Mouse (Mus musculus): Measurements from ENCODE around the gene Abcc10. TPM values are rescaled to one million over a fixed set of nuclear protein-coding genes. Genes with fewer than 3 reads are reported as not detected.
A peak's percentile ranks its signal among the peaks of the same experiment; 100 is the strongest.

Gene Abcc10
- polyA plus RNA-seq, 1 experiment from 2014 or later, result 5.6 TPM

DNA sequence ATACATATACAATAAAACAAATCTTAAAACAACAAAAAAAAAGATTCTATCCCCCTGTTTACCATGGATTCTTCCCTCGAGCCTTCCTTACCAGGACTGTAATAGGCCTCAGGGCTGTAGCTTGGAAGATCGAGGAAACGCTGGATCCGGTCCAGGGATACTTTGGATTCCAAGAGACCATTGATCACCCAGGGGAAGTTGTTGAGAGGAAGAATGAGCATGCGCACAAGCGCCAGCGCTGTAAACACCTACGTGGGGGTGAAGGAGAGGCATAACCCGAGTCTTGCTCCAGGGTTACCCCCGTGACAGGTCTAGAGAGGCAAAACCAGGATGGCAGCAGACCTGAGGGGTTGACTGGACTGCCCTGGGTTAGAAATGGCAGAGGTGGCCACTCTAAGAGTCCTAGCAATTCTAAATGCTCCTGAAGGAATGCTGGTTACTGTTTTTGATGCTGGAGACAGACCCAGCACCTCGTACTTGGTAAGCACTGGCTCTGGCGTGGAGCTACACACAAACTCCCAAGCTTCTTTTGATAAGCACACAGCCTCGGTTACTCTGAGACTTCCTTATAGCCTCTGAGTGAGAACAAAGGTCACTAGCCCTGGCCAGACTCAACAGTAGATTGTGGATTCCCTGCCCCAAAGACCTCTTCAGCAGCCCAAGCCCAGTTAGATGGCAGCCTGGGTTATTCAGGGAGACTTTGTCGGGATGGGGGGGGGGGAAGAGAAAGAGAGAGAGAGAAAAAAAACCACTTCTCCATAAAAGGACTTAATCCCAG, 5.9 kb downstream of the Abcc10 start:
- H3K27ac ChIP-seq (replicated peaks in 1 of 2; ENCODE audit: control insufficient read depth in 1 of 2, insufficient read depth in 1 of 2, low read depth in 2 of 2, low read length in 2 of 2), result no peak overlapping the region
- no peaks in the 10 kb centered on the region for H3K27me3 ChIP-seq (ENCODE audit: control insufficient read depth, insufficient read depth, low read length)
- ATAC-seq (ENCODE audit: insufficient number of reproducible peaks, insufficient read depth, low FRiP score, low read depth), result no peak
- no peak overlapping the region for H3K9ac ChIP-seq (ENCODE audit: low read length)
- H3K4me2 ChIP-seq (ENCODE audit: low read length), result no peak overlapping the region
- 82% methylated on average over 14 of the region's 14 CpGs for WGBS
- no peaks in the 10 kb centered on the region for H3K9me3 ChIP-seq (ENCODE audit: control insufficient read depth, low read length)
- H3K4me1 ChIP-seq (ENCODE audit: control insufficient read depth in 2 of 2, insufficient read depth in 2 of 2, low read length in 2 of 2), result peaks cover 0 to 5% of the 10 kb centered on the region in 2 experiments; a peak in 1 of 4 replicates
- H3K36me3 ChIP-seq (ENCODE audit: control insufficient read depth, insufficient read depth, low read length), result peaks cover 17% of the 10 kb centered on the region
- H3K4me3 ChIP-seq (ENCODE audit: control insufficient read depth in 1 of 2, insufficient read depth in 1 of 2, low read depth in 1 of 2, low read length in 2 of 2), result no peak overlapping the region

DNA sequence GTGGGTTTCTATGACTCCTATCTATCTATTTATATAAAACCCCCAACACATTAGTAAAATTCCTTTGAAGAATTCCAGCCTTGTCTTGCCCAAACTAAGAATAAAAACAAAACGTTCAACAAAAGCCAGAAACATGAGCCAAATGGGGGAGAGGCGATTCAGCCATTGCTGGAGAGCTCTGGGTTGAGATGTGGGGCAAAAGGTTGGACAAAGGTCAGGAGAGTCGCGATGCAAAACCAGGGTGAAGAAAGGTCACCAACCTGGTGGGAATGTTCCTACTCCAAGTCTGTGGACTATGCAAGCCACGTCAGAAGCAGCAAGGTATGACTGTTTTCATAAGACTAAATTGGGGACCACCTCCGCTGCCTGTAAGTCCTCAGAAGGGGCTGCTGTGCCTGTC, 7.7 kb downstream of the Abcc10 start:
- H3K4me2 ChIP-seq (ENCODE audit: low read length), result no peak overlapping the region
- 70% methylated on average over 6 of the region's 6 CpGs for WGBS
- no peak for ATAC-seq (ENCODE audit: insufficient number of reproducible peaks, insufficient read depth, low FRiP score, low read depth)
- H3K9ac ChIP-seq (ENCODE audit: low read length), result no peak overlapping the region
- H3K27ac ChIP-seq (replicated peaks in 1 of 2; ENCODE audit: control insufficient read depth in 1 of 2, insufficient read depth in 1 of 2, low read depth in 2 of 2, low read length in 2 of 2), result no peak overlapping the region
- H3K4me1 ChIP-seq (ENCODE audit: control insufficient read depth in 2 of 2, insufficient read depth in 2 of 2, low read length in 2 of 2), result no peaks in the 10 kb centered on the region
- H3K9me3 ChIP-seq (ENCODE audit: control insufficient read depth, low read length), result no peaks in the 10 kb centered on the region
- no peak overlapping the region for H3K4me3 ChIP-seq (ENCODE audit: control insufficient read depth in 1 of 2, insufficient read depth in 1 of 2, low read depth in 1 of 2, low read length in 2 of 2)
- H3K36me3 ChIP-seq (ENCODE audit: control insufficient read depth, insufficient read depth, low read length), result peaks cover 17% of the 10 kb centered on the region
- no peaks in the 10 kb centered on the region for H3K27me3 ChIP-seq (ENCODE audit: control insufficient read depth, insufficient read depth, low read length)

DNA sequence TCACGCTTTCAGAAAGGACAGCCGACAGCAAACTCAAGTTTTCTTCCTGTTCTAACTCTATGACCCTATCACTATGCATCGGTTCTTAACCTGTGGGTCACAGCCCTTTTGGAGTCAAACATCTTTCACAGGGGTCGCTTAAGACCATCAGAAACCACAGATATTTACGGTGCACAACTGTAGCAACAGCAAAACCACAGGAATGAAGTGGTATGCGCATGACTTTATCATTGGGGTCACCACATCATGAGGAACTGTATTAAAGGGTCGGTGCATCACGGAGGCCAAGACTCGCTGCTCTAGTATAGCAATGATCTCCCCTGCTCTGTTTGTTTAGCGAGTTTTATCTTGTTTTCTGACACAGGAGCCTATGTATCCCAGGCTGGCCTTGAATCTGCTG, 12.3 kb downstream of the Abcc10 start:
- Histone ChIP-seq H3K4me2 (ENCODE audit: low read length) (no peak overlapping the region), H3K9me3 (ENCODE audit: control insufficient read depth, low read length) (no peaks in the 10 kb centered on the region), H3K4me1 (ENCODE audit: control insufficient read depth in 2 of 2, insufficient read depth in 2 of 2, low read length in 2 of 2) (no peaks in the 10 kb centered on the region), H3K27ac (replicated peaks in 1 of 2; ENCODE audit: control insufficient read depth in 1 of 2, insufficient read depth in 1 of 2, low read depth in 2 of 2, low read length in 2 of 2) (no peak overlapping the region), H3K9ac (ENCODE audit: low read length) (no peak overlapping the region), H3K4me3 (ENCODE audit: control insufficient read depth in 1 of 2, insufficient read depth in 1 of 2, low read depth in 1 of 2, low read length in 2 of 2) (no peak overlapping the region), H3K27me3 (ENCODE audit: control insufficient read depth, insufficient read depth, low read length) (no peaks in the 10 kb centered on the region), H3K36me3 (ENCODE audit: control insufficient read depth, insufficient read depth, low read length) (0 out of 2 replicates have a peak, but pooled peaks cover 6% of the 10 kb centered on the region)
- ATAC-seq (ENCODE audit: insufficient number of reproducible peaks, insufficient read depth, low FRiP score, low read depth), result no peak
- WGBS, result 82% methylated on average over 10 of the region's 10 CpGs

DNA sequence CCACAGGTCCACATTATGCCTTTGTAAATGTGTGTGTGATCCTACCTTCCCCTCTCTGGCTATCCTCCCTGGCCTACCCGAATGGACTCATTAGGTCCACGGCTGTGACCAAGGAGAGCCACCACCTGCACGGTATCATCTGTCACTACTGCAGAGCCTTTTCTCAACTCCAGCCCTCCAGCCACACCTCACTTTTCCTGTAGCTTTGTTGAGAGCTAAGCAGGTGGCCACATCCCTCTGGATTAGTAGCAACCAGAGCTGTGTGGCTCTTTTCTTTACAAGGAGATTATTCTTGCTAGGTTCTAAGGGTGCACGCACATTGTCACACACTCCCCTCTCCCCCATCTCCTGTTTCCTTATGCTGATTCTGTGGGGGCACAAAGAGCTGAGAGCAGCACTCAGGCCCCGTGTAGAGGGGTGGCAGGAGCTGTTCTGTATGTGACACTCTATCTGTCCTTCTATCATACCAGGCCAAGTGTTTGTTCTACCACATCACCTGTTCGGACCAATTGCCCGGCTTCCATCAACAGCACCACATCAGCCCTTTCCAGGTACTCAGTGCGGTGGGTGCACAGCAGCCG, 14.9 kb downstream of the Abcc10 start:
- no peak overlapping the region for H3K4me2 ChIP-seq (ENCODE audit: low read length)
- 81% methylated on average over 9 of the region's 9 CpGs for WGBS
- H3K9me3 ChIP-seq (ENCODE audit: control insufficient read depth, low read length), result no peaks in the 10 kb centered on the region
- H3K4me1 ChIP-seq (ENCODE audit: control insufficient read depth in 2 of 2, insufficient read depth in 2 of 2, low read length in 2 of 2), result peaks cover 4 to 6% of the 10 kb centered on the region in 2 experiments
- ATAC-seq (ENCODE audit: insufficient number of reproducible peaks, insufficient read depth, low FRiP score, low read depth), result no peak
- H3K36me3 ChIP-seq (ENCODE audit: control insufficient read depth, insufficient read depth, low read length), result 0 out of 2 replicates have a peak, but pooled peaks cover 6% of the 10 kb centered on the region
- H3K4me3 ChIP-seq (ENCODE audit: control insufficient read depth in 1 of 2, insufficient read depth in 1 of 2, low read depth in 1 of 2, low read length in 2 of 2), result no peak overlapping the region
- no peak overlapping the region for H3K9ac ChIP-seq (ENCODE audit: low read length)
- H3K27ac ChIP-seq (replicated peaks in 1 of 2; ENCODE audit: control insufficient read depth in 1 of 2, insufficient read depth in 1 of 2, low read depth in 2 of 2, low read length in 2 of 2), result no peak overlapping the region
- H3K27me3 ChIP-seq (ENCODE audit: control insufficient read depth, insufficient read depth, low read length), result no peaks in the 10 kb centered on the region

DNA sequence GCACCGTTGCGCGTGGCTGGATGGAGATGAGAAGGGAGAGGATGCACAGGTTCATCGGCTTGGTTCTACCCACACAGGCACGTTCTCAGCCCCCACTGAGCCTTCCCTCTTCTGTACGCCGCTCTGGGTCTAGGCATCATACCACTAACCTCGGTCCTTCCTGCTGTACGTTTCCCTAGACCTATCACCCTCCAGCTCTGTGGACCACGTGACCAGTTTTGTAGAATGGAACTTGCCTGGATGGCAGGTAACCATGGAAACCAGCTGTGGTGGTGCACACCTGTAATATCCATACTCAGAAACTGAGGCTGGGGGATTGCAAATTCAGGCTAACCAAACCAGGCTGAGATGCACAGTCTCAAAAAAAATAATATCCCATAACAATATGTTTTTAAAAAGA, 17.6 kb downstream of the Abcc10 start:
- no peak overlapping the region for H3K4me2 ChIP-seq (ENCODE audit: low read length)
- H3K27me3 ChIP-seq (ENCODE audit: control insufficient read depth, insufficient read depth, low read length), result no peaks in the 10 kb centered on the region
- 80% methylated on average over 10 of the region's 10 CpGs for WGBS
- H3K36me3 ChIP-seq (ENCODE audit: control insufficient read depth, insufficient read depth, low read length), result 0 out of 2 replicates have a peak, but pooled peaks cover 13% of the 10 kb centered on the region
- no peak overlapping the region for H3K27ac ChIP-seq (replicated peaks in 1 of 2; ENCODE audit: control insufficient read depth in 1 of 2, insufficient read depth in 1 of 2, low read depth in 2 of 2, low read length in 2 of 2)
- no peak for ATAC-seq (ENCODE audit: insufficient number of reproducible peaks, insufficient read depth, low FRiP score, low read depth)
- 0 out of 2 replicates have a peak overlapping the region, but pooled peaks have one; percentile 5 for H3K9ac ChIP-seq (ENCODE audit: low read length)
- H3K9me3 ChIP-seq (ENCODE audit: control insufficient read depth, low read length), result no peaks in the 10 kb centered on the region
- peaks cover 4 to 6% of the 10 kb centered on the region in 2 experiments for H3K4me1 ChIP-seq (ENCODE audit: control insufficient read depth in 2 of 2, insufficient read depth in 2 of 2, low read length in 2 of 2)
- no peak overlapping the region for H3K4me3 ChIP-seq (ENCODE audit: control insufficient read depth in 1 of 2, insufficient read depth in 1 of 2, low read depth in 1 of 2, low read length in 2 of 2)

DNA sequence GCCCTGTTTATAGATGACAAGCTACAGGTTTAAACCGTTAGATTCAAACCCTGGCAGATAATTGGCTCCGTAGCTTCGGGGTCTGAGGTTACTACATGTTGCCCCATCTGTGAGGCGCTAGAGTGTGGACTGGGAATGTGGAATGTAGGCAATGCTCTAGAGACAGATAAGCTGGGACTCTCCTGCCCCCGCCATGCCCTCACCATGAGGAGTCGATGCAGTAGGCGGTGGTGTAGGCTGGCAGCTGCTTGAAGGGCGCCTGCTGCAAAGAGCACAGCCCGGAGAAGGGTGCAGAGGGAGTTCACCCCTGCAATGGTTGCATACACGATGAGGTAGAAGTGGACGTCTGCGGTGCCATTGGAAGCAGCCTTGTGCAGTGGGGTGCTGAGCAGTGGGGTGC, 18.3 kb downstream of the Abcc10 start:
- Histone ChIP-seq H3K27ac (replicated peaks in 1 of 2; ENCODE audit: control insufficient read depth in 1 of 2, insufficient read depth in 1 of 2, low read depth in 2 of 2, low read length in 2 of 2) (peak overlapping the region in 1 of 2 experiments; percentile 34; a peak in 1 of 4 replicates), H3K9ac (ENCODE audit: low read length) (0 out of 2 replicates have a peak overlapping the region, but pooled peaks have one; percentile 5), H3K4me3 (ENCODE audit: control insufficient read depth in 1 of 2, insufficient read depth in 1 of 2, low read depth in 1 of 2, low read length in 2 of 2) (no peak overlapping the region), H3K4me1 (ENCODE audit: control insufficient read depth in 2 of 2, insufficient read depth in 2 of 2, low read length in 2 of 2) (peaks cover 4 to 6% of the 10 kb centered on the region in 2 experiments), H3K4me2 (ENCODE audit: low read length) (no peak overlapping the region), H3K9me3 (ENCODE audit: control insufficient read depth, low read length) (no peaks in the 10 kb centered on the region), H3K27me3 (ENCODE audit: control insufficient read depth, insufficient read depth, low read length) (no peaks in the 10 kb centered on the region), H3K36me3 (ENCODE audit: control insufficient read depth, insufficient read depth, low read length) (0 out of 2 replicates have a peak, but pooled peaks cover 13% of the 10 kb centered on the region)
- 30% methylated on average over 12 of the region's 12 CpGs for WGBS
- ATAC-seq (ENCODE audit: insufficient number of reproducible peaks, insufficient read depth, low FRiP score, low read depth), result peak; percentile 36; the same call in 1 of the 2 replicates

DNA sequence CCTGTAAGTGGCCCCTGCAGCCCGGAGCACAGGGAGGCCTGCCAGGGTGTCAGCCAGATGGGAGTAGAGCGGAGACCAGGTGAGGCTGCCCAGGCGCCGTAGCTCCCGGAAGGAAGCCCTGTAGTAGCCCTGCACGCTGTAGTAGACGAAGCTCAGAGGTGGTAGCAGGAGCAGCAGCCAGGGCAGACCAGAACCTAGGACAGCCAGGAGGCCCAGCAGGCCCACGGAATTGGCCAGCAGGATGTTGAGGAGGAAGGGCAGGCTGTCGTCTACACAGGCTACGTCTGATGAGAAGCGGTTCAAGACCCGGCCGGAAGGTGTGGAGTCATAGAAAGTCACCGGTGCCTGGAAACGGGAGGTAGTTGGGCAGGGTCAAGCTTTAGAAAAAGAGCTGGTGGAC, 21.2 kb downstream of the Abcc10 start:
- H3K27me3 ChIP-seq (ENCODE audit: control insufficient read depth, insufficient read depth, low read length), result no peaks in the 10 kb centered on the region
- 92% methylated on average over 15 of the region's 15 CpGs for WGBS
- no peak overlapping the region for H3K4me3 ChIP-seq (ENCODE audit: control insufficient read depth in 1 of 2, insufficient read depth in 1 of 2, low read depth in 1 of 2, low read length in 2 of 2)
- no peak overlapping the region for H3K4me2 ChIP-seq (ENCODE audit: low read length)
- 0 out of 2 replicates have a peak, but pooled peaks cover 10% of the 10 kb centered on the region for H3K36me3 ChIP-seq (ENCODE audit: control insufficient read depth, insufficient read depth, low read length)
- H3K9me3 ChIP-seq (ENCODE audit: control insufficient read depth, low read length), result no peaks in the 10 kb centered on the region
- no peak overlapping the region for H3K27ac ChIP-seq (replicated peaks in 1 of 2; ENCODE audit: control insufficient read depth in 1 of 2, insufficient read depth in 1 of 2, low read depth in 2 of 2, low read length in 2 of 2)
- H3K4me1 ChIP-seq (ENCODE audit: control insufficient read depth in 2 of 2, insufficient read depth in 2 of 2, low read length in 2 of 2), result peaks cover 4 to 6% of the 10 kb centered on the region in 2 experiments
- ATAC-seq (ENCODE audit: insufficient number of reproducible peaks, insufficient read depth, low FRiP score, low read depth), result no peak; the same call in 1 of the 2 replicates
- no peak overlapping the region for H3K9ac ChIP-seq (ENCODE audit: low read length)
